Mouse (Mus musculus) embryonic facial prominence, embryonic 15.5 days (tissue): ENCODE measurements around the gene Tagln2. TPM values are rescaled to one million over a fixed set of nuclear protein-coding genes. Genes with fewer than 3 reads are reported as not detected.

Experiments
- ATAC-seq: fragments of 200-750 bp; cut with Nextera tagmentation; 2 replicates; pipeline ENCODE4 v1.8.0; 2017; ENCODE audit warnings: low read depth, moderate TSS enrichment; ENCODE audit not compliant: insufficient number of reproducible peaks, low FRiP score, low TSS enrichment
- H3K27ac ChIP-seq: fragments of 300-500 bp; sonication (generic); replicated peaks from 2 replicates; pipeline ENCODE4 v1.5.1; 2015; ENCODE audit warnings: mild to moderate bottlenecking, inconsistent platforms
- H3K27me3 ChIP-seq: fragments of 300-500 bp; sonication (generic); 2 replicates; pipeline ENCODE4 v1.6.1; 2015; ENCODE audit warnings: inconsistent platforms
- H3K36me3 ChIP-seq: fragments of 300-500 bp; sonication (generic); 2 replicates; pipeline ENCODE4 v1.6.1; 2015; ENCODE audit warnings: mild to moderate bottlenecking, inconsistent platforms
- H3K4me1 ChIP-seq: fragments of 300-500 bp; sonication (generic); 2 replicates; pipeline ENCODE4 v1.6.1; 2015; ENCODE audit warnings: inconsistent platforms
- H3K4me2 ChIP-seq: fragments of 300-500 bp; sonication (generic); replicated peaks from 2 replicates; pipeline ENCODE4 v1.6.1; 2015; ENCODE audit warnings: mild to moderate bottlenecking, inconsistent platforms
- H3K4me3 ChIP-seq: fragments of 300-500 bp; sonication (generic); replicated peaks from 2 replicates; pipeline ENCODE4 v1.5.1; 2015; ENCODE audit warnings: mild to moderate bottlenecking, inconsistent platforms
- H3K9ac ChIP-seq: fragments of 300-500 bp; sonication (generic); 2 replicates; pipeline ENCODE4 v1.6.1; 2015; ENCODE audit warnings: inconsistent platforms
- H3K9me3 ChIP-seq: fragments of 300-500 bp; sonication (generic); replicated peaks from 2 replicates; pipeline ENCODE4 v1.6.1; 2016; ENCODE audit warnings: inconsistent platforms
- WGBS: fragments of 180-500 bp; shearing (Covaris S2); methylation state at CpG from one replicate; pipeline ENCODE4 v1.1.7; 2015; 5-methylcytosine and 5-hydroxymethylcytosine counted together
- polyA plus RNA-seq: library from polyadenylated mRNA; unstranded; fragments of >200 nt; fragmentation: Nextera tagmentation; extraction: Ambion mirVana; gene quantifications from 2 replicates; pipeline ENCODE4 v1.2.1, GENCODE M21; 2015

Gene Tagln2
- polyA plus RNA-seq, 1 experiment from 2014 or later: 286 TPM

DNA sequence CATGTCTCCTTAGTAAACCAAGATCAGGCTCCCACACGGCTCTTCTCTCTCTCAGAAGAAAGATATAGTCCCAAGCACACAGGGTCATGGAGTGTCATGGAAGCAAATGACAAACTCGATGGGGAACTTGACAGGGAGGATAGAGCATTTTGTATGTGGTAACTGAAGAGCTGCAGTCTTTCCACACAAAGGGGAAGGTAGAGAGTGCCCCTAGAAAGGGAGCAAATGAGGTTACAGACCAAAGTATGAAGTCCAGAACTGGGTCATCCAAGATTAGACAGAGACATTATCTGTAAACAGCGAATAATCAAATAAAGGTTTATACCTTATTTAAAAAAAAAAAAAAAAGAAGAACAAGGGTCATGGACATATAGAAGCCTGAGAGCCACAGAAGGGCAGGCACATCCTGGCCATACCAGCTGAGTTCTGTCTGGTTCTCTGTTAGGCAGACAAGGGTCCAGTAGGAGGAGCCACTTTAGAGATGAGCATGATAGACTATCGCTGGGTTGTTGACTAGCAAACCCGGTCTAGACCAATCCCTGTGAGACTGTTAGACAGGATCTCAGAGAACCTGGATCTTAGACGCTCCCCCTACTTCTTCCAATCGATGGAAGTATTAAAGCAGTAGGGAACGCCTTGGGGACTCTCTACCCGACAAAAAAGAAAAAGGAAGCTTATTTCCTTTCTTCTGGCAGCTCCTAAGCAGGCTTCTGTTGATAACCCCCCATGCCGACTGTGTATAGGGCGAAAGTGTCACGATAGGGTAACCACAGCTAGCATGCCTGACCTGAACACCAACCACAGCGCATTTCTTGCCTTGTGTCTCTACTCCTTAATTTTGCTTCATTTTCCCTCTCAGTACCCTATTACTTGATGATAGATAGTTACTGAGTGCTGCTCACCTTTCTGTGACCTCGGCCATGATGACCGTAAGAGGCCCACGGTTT lies 36.2 kb upstream of the Tagln2 start:
- Histone ChIP-seq H3K27ac (no peak overlapping the region), H3K4me3 (no peak overlapping the region), H3K9me3 (no peaks in the 10 kb centered on the region), H3K36me3 (no peaks in the 10 kb centered on the region), H3K27me3 (no peaks in the 10 kb centered on the region), H3K9ac (no peak overlapping the region), H3K4me1 (no peaks in the 10 kb centered on the region), H3K4me2 (no peak overlapping the region)
- 83% methylated on average over 16 of the region's 16 CpGs for WGBS
- no peak for ATAC-seq

DNA sequence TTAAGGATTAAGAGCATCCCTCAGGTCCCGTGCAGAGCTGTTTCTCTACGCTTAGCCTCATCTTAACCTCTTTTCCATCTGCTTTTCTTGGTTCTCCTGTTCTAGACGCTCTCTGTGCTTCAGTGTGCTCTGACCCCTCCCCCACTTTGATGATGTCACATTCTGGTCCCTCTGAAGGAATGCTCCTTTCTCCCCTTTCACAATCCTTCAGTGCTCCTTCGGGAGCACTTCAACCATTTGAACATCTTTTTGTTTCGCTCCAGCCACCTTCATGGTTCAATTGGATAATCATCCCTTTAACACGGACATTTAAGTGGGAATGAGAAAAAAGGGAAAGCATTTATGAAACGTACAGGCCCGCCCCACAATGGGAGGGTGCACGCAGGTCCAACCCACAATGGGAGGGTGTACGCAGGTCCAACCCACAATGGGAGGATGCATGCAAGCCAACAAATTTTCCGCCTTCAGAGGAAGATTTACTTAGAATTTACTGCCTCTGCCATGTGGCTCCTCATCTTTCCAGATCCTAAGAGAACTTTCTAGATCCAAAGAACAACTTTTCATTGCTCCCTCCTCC lies 31.5 kb upstream of the Tagln2 start:
- H3K9me3 ChIP-seq: no peaks in the 10 kb centered on the region
- H3K9ac ChIP-seq: no peak overlapping the region
- no peaks in the 10 kb centered on the region for H3K27me3 ChIP-seq
- WGBS: 74% methylated on average over 11 of the region's 11 CpGs
- no peaks in the 10 kb centered on the region for H3K36me3 ChIP-seq
- H3K4me2 ChIP-seq: no peak overlapping the region
- H3K4me1 ChIP-seq: no peaks in the 10 kb centered on the region
- no peak for ATAC-seq
- no peak overlapping the region for H3K4me3 ChIP-seq
- no peak overlapping the region for H3K27ac ChIP-seq

DNA sequence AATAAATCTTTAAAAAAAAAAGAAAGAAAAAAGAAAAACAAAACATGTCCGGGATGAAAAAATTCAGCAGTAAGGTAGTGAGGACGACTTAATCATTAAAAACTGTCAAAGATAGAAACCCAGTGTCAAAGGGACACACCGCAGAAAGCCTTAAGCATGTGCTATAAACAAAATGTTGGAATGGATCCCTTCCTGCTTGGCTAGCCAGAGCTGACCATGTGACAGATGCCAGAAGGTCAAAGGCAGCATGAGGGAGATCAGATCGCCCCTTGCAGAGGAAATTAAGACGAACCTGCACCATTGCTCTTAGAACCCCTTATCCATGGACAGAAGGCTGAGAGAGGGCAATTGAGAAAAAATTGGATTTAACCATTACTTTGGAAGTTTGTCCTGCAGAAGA lies 30.5 kb upstream of the Tagln2 start:
- Histone ChIP-seq H3K27ac (no peak overlapping the region), H3K36me3 (no peaks in the 10 kb centered on the region), H3K9me3 (no peaks in the 10 kb centered on the region), H3K27me3 (no peaks in the 10 kb centered on the region), H3K9ac (no peak overlapping the region), H3K4me1 (no peaks in the 10 kb centered on the region), H3K4me3 (no peak overlapping the region), H3K4me2 (no peak overlapping the region)
- WGBS: 77% methylated on average over 5 of the region's 5 CpGs
- no peak for ATAC-seq

DNA sequence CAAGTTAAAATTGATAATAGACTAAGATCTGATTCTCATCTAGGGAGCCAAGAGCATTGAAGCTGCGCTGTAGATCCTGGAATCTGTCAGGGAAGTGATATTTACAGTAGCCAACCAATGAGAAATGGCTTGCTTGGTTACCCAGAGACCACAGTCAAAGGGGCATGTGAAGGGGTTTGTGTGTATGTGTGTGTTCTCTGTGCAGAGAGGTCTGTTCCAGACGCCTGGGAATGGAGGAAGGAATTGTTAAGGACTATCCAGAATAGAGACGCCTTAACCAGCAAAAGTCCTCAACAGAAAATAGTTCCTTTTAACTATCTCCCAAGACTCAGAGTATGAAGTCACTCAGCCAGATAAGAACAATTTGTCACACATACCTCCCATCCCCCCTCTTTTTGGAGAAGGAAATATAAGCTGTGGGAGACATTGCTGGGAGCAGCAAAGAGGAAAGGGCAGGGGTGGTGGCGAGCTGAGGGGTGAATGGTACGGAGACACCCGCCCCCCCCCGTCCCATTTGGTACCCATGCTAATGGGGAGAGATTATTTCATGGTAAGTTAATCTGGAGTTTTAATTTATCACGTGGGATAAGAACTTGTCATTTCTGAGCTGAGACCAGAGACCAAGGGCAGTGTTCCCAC lies 29.9 kb upstream of the Tagln2 start:
- WGBS: 65% methylated on average over 8 of the region's 8 CpGs
- Histone ChIP-seq H3K27ac (no peak overlapping the region), H3K4me1 (no peaks in the 10 kb centered on the region), H3K36me3 (no peaks in the 10 kb centered on the region), H3K9me3 (no peaks in the 10 kb centered on the region), H3K4me3 (no peak overlapping the region), H3K4me2 (no peak overlapping the region), H3K9ac (no peak overlapping the region), H3K27me3 (no peaks in the 10 kb centered on the region)
- ATAC-seq: no peak

GRCm38 (mm10) chr1:172472909-172473308 lies 26.9 kb upstream of the Tagln2 start:
- Histone ChIP-seq H3K4me3 (no peak overlapping the region), H3K27ac (no peak overlapping the region), H3K4me1 (no peaks in the 10 kb centered on the region), H3K4me2 (no peak overlapping the region), H3K27me3 (no peaks in the 10 kb centered on the region), H3K9ac (no peak overlapping the region), H3K9me3 (no peaks in the 10 kb centered on the region), H3K36me3 (no peaks in the 10 kb centered on the region)
- no peak for ATAC-seq

- 75% methylated on average over 3 of the region's 3 CpGs for WGBS
- ATAC-seq: no peak
These were observed 25.7 kb upstream of the Tagln2 start for GRCm38 (mm10) chr1:172474196-172474595.

GRCm38 (mm10) chr1:172475054-172475741 lies 24.6 kb upstream of the Tagln2 start, which contains the start of gene Slamf9:
Gene Slamf9 (plus strand): TSS chr1:172475358.
- WGBS: 55% methylated on average over 7 of the region's 7 CpGs

More at GRCm38 (mm10) chr1:172474196-172474595, 25.7 kb upstream of the Tagln2 start:
- H3K9me3 ChIP-seq: no peaks in the 10 kb centered on the region
- H3K9ac ChIP-seq: no peak overlapping the region
- no peak overlapping the region for H3K4me2 ChIP-seq
- no peaks in the 10 kb centered on the region for H3K4me1 ChIP-seq
- no peaks in the 10 kb centered on the region for H3K27me3 ChIP-seq
- H3K36me3 ChIP-seq: no peaks in the 10 kb centered on the region
- H3K27ac ChIP-seq: no peak overlapping the region
- no peak overlapping the region for H3K4me3 ChIP-seq

GRCm38 (mm10) chr1:172478020-172478419 lies 21.8 kb upstream of the Tagln2 start:
- Histone ChIP-seq H3K9me3 (no peaks in the 10 kb centered on the region), H3K4me1 (peaks cover 16% of the 10 kb centered on the region), H3K27me3 (no peaks in the 10 kb centered on the region), H3K4me3 (no peak overlapping the region), H3K36me3 (no peaks in the 10 kb centered on the region), H3K4me2 (no peak overlapping the region), H3K27ac (no peak overlapping the region), H3K9ac (no peak overlapping the region)
- WGBS: 77% methylated on average over 5 of the region's 5 CpGs
- no peak for ATAC-seq

More at GRCm38 (mm10) chr1:172475054-172475741, 24.6 kb upstream of the Tagln2 start, which contains the start of gene Slamf9:
- Histone ChIP-seq H3K9me3 (no peaks in the 10 kb centered on the region), H3K4me2 (no peak within 1 kb of the TSS), H3K36me3 (no peaks in the 10 kb centered on the region), H3K27ac (no peak within 1 kb of the TSS), H3K4me3 (no peak within 1 kb of the TSS), H3K4me1 (no peaks in the 10 kb centered on the region), H3K27me3 (no peaks in the 10 kb centered on the region), H3K9ac (no peak within 1 kb of the TSS)
- no peak for ATAC-seq

GRCm38 (mm10) chr1:172480376-172480775 lies 19.5 kb upstream of the Tagln2 start:
- WGBS: 90% methylated on average over 4 of the region's 4 CpGs
- no peaks in the 10 kb centered on the region for H3K9me3 ChIP-seq
- no peak overlapping the region for H3K4me2 ChIP-seq
- H3K27ac ChIP-seq: no peak overlapping the region
- no peak overlapping the region for H3K9ac ChIP-seq
- no peaks in the 10 kb centered on the region for H3K27me3 ChIP-seq
- H3K4me1 ChIP-seq: peaks cover 38% of the 10 kb centered on the region
- no peak overlapping the region for H3K4me3 ChIP-seq
- ATAC-seq: no peak
- no peaks in the 10 kb centered on the region for H3K36me3 ChIP-seq

- no peaks in the 10 kb centered on the region for H3K36me3 ChIP-seq
- ATAC-seq: no peak
- no peaks in the 10 kb centered on the region for H3K9me3 ChIP-seq
- peak overlapping the region; percentile 55 for H3K4me3 ChIP-seq
- H3K27me3 ChIP-seq: no peaks in the 10 kb centered on the region
- no peak overlapping the region for H3K9ac ChIP-seq
- peak overlapping the region; percentile 74 for H3K4me2 ChIP-seq
- peaks cover 45% of the 10 kb centered on the region for H3K4me1 ChIP-seq
- H3K27ac ChIP-seq: peak overlapping the region; percentile 68
- WGBS: 17% methylated on average over 13 of the region's 13 CpGs
These were observed 18.7 kb upstream of the Tagln2 start for GRCm38 (mm10) chr1:172481111-172481510.
